Mouse (Mus musculus) adrenal gland, adult 8-10 months (tissue): ENCODE measurements around the gene Serpinc1. TPM values are rescaled to one million over a fixed set of nuclear protein-coding genes. Genes with fewer than 3 reads are reported as not detected.
A peak's percentile ranks its signal among the peaks of the same experiment; 100 is the strongest.
"Not testable (repeated sequence)": the region's sequence is repeated elsewhere in the genome, so short reads cannot be mapped to it uniquely, and the experiment has no call there.

Source experiments
- DNase-seq: peaks from one replicate; pipeline ENCODE4 v3.0.0; 2022
- total RNA-seq, 4 experiments: library from RNA; stranded (reverse); gene quantifications; 2 replicates each; pipeline ENCODE4 v1.2.4; 2022

Gene Serpinc1
- total RNA-seq, 4 experiments from 2014 or later, result 0.80 to 2.2 (median 1.6) TPM

DNA sequence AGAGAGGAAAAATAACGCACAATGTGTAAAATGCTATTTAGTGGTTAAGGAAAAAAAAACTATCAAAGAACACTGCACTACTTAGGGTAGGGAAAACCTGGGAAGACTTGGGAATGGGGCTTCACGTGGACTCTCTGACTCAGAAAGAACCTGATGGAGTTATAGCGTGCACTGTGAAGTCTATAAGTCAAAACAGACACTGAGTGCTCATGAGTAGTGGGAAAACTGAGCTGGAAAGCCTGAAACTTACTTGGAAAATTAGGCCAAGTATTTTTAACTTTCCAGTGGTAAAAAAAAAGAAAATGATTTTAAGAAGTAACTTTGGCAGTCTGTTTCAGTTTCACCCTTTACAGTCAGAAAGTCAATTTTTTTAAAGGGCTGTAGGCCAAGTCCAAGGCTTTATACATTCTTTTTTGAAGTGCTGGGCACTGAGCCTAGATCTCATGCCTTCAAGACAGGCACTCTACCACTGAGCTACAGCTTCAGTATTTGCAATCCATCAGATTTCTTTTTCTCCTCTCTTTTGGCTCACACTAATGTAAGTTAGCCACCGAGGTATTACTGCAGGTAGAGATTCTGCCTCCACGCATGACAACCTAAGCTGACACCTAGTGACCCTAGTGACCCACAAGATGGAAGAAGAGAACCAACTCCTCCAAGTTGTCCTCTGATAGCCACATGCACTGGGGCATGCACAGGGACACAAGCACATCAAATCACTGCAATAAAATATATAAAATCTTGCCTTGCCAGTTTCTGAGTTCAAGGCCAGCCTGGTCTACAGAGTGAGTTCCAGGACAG lies 47.2 kb downstream of the Serpinc1 start:
- DNase-seq, result no peak

DNA sequence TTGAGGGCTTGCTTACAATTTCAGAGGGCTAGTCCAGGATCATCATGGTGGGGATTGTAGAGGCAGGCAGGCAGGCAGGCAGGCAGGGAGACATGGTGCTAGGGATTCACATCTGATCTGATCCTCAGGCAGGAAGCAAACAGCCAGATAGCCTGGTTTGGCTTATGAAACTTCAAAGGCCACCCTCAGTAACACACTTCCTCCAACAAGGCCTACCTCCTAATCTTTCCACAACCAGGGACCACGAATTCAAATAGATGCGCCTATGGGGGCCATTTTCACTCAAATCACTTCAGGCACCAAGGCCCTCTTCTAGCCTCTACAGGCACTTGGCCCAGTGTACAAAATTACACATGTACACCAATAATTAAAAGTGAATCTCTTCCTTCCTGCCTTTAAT lies 48.8 kb downstream of the Serpinc1 start:
- no peak for DNase-seq

DNA sequence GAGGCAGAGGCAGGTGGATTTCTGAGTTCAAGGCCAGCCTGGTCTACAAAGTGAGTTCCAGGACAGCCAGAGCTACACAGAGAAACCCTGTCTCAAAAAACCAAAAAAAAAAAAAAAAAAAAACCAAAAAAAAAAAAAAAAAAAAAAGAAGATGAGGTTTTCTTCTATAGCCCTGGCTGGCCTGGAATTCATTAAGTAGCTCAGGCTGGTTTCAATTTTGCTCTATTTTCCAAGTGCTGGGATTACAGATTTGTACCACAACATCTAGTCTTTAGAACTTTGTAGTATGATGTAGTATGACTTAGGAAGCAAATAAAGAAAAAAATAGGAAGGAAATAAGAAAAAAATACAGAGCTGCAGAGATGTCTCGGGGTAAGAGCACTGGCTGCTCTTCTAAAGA lies 50.0 kb downstream of the Serpinc1 start:
- not testable (repeated sequence) for DNase-seq

DNA sequence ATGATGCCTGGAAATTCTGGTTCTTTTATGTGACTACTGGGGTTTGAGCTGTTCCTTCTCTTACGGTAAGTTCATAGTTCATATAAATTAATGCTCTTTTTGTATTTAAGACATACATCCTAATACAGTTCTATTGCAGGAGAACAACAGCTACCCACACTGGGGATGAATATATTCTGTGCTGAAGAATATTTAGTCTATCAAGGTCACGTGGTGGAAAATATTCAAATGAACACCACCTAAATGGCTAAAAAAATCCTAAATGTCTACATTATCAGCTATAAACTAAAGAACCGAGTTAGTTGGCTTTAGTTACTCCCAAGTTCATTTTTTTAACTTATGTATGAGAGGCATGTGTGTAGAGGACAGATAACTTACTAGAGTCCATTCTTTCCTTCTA lies 51.7 kb downstream of the Serpinc1 start:
- DNase-seq, result no peak

DNA sequence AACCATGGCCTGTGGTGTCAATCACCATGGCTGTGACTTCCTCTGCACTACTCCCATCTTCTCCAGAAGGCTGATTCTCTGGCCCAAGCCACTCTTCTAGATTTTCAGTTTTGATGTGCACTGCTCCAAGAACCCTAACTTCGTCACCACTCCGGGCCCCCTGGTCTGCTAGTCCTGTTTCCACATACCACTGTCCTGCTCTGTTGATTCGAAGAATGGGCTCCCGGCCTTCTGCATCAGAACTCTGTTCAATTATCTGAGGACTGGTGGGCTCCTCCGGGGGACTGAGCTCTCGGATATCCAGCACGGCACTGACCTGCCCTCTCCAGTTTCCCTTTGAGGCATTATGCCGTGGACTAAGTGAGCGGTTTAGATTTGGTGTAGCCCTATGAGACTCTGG lies 53.5 kb downstream of the Serpinc1 start:
- DNase-seq, result peak; percentile 24

DNA sequence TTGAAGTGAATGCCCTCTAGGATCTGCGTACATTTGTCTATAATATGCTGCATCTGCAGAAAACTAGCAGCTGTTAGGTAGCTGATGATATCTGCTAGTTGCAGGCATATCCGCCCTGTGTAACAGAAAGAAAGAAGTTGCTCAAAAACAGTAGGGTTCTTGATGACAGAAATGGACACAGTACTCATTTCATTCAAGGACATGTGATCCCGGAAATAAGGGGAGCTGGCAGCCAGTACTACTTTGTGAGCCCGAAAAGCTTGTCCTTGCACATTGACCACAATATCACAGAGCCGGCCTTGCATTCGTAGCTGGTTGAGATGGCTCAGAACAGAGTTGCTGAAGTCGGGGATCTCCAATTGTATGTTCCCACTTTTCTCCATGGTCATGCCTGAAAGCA lies 54.0 kb downstream of the Serpinc1 start:
- DNase-seq, result peak; percentile 76

DNA sequence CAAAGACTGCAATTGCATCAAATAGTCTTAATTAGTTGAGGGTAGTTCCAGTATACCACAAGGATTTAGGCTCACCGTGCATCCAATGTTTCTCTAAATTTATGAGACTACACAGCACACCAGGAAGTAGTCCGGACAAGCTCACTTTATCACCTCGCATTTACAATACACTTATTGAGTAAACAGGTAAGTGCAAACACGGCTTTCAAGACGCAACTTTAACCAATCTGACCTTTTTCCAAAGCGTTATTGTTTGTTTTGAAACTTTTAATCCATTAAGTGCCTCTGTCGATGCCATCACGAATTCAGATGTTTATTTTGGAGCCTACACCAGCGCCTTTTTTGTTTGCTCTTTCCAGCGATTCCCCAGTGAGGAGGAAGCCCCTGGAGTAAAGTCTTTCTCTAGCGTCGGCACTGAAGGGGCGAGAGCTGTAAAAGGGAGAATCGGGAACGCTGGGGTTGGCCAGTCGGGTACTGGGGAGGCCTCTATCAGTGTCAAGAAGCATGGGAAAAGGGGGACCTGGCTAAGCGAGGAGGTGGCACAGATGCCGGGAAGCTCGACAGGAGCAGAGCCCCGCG lies 55.6 kb downstream of the Serpinc1 start:
- no peak for DNase-seq

DNA sequence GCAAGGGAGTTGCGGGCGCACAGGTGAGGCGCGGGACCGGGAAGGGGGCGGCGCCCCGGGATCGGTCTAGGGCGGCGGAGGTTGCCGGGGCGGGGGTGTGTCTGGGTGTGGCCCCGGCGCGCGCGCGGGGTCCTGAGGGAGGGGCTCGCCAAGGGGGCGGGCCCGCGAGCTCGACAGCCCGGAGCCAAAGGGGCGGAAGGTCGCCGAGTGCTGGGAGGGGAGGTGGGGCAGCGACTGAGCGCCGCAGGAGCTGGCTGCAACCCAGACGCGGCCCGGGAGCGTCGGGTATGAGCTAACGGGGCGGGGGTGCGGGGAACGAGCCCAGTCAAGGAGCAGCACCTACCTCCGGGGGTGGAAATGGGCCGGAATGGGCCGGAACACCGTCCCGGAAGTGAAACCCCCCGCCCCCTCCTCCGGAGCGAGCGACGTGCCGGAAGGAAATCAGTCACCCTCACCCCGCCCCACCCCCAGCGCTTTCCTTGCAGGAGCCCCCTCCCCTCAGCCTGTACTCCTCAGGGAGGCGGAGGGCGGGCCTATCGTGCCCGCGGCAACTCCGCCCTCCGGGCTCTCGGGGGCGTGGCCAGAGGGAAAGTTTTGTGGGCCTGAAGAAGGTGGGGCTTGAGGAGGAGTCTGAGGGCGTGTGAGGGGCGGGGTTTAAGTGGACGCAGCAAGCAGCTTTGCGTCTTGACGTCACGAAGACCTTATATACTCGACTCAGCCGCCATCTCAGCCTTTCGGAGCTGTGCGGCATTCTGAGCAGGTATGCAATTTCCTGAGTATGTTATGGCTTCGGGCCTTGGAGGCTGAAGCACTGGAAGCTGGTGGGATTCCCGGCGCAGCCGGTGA lies 56.3 kb downstream of the Serpinc1 start, which contains the start of gene Zbtb37:
Gene Zbtb37 (minus strand): TSS at position 415 of the 846 bp plus-strand sequence.
- peak; percentile 98 for DNase-seq

DNA sequence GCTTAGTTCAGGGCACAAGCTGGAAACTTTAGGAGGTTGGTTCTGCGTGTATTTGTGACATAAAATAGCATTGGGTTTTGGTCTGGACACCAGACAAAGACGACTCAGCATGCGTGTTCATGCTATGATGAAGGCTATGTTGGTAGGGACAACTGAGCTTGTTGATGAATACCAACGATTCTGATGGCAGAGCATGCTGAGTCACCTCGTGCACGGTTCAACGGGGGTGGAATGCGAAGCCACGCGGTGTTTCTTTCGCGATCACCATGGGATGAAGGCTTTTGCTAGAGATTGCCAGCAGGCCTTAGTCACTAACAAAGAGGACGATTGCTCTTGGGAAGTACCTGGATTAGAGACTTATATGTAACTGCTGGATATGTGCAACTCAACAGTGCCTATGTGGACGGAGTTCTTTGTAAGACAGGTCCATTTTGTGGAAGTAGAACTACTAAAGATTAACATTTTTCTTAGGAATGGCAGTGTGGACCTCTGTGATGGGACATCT lies 56.9 kb downstream of the Serpinc1 start:
- no peak for DNase-seq

DNA sequence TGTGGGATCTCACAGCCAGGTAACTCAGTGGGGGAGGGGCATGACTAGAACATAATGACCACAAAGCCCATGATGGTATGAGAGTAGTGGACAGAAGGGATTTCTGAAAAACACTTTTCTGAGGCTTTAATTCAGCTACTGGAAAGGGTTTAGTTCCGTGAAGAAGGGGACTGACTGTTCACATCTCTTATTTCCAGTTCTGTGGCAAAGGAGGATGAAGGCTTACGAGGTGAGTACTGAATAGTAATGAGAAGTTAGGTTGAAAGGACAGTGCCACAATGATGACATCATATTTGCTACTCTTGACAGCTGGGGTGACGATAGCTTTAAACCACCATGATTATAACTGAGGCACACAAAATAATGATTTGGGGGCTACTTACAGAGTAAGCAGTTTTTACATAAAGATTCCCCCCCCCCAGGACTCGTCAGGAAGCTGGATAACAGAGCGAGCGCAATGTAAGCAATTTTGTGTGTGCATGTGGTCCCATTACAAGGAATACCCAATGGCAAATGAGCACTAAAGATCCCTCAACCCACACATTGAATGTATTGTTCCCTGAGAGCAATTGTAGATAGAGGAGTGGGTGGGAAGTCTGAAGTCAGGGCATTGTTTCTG lies 57.5 kb downstream of the Serpinc1 start:
- no peak for DNase-seq

DNA sequence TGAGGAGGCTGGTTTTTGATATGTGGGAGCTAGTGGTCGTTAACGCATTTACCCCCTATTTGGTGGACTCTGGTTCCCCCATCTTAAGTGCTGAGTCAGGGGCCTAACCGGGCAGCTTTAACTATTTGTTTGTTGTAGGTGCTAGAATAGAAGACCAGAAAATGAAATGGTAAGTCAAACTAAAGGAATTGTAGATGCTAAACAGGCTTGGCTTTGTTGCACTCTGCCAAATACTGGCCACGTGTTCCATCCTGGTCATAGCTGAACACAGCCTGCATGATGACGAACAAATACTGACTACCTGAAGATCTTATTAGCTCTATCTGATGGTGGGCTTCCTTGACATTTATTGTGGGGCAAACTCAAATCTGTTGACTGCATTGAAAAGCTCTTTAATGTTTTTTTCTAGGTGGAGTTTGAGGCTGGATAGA lies 58.0 kb downstream of the Serpinc1 start:
- no peak for DNase-seq

DNA sequence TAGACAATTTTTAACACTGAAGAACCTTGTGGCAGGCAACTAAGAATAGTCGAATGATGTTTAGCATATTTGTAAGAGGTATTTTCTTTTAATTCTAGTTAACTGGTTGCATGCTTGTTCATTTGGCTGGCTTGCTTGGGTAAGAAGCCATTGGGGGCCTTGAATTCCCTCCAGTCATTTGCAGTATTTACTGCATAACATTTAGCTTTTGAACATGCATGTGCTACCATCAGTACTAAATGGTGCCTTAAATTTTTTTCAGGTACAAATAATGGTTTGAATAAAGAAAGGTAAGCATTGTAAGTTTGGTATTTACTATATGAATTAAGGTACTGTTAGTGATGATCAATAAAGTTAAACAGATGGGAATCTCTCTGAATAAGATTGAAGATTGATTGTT lies 58.6 kb downstream of the Serpinc1 start:
- DNase-seq, result no peak

DNA sequence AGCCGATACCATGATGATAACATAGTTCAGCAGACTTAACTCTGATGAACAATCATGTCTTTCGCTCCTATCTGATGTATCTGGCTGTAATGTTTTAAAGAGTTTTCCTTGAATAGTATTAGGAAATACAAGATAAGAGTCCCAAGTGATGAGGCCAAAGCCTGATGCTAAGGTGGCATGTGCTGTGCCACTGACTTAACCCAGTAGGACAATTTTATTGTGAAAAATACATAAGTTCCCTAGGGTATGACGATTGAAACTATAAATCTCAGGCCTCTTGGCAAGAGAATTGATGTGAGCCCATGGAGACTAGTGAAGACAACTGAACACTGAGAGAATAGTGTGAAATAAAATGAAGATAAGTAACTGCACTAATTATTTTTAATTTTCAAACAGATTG lies 59.2 kb downstream of the Serpinc1 start:
- no peak for DNase-seq

DNA sequence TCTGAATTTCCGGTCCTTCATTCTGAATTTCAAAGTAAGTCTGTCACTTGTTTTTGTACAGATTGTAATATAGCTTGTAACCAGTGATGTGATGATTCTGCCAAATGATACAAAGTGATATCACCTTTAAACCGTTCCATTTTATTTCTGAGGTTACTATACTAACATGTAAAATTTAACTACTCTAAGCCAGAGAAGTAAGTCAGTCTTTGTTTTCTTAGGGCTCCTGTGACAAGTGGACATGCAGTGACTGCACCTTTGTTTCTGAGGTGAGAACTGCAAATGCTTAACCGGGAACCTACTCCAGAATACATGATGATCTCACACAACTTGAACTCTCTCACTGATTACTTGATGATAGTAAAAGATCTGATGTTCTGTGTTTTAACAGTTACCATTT lies 59.6 kb downstream of the Serpinc1 start:
- DNase-seq, result no peak

DNA sequence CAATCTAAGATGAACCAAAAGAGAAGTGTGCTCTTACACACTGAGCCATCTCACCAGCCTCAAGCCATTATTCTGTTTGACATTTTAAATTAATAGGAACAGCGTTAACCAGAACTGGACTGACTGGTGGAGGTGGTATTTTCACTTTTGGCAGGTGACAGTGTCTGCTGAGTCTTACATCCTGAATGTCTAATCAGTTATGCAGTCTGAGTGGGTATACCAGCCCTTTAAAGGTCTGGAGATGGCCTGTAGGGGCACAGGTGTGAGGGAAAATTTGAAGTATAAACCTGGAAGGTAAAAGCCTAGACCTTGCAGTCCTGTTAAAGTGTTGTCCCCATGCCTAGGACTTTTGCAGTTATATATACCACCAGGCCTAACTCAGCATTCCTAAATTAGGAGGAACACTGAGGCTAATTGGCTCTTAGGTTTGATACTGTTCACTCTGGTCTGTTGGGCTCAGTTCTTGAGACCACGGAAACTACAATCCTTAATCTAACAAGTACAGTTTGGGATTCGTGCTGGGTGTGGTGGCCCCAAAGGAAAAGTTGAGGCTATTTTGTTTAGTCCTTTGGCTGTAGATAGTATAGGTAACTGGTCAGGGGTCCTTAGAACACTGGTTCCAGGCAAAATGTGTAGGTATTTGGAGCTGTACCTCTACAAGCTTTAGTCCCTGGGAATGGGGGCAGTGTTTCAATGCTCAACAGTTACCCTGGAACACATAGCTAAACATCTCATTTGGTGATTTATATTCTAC lies 60.8 kb downstream of the Serpinc1 start:
- DNase-seq, result no peak

DNA sequence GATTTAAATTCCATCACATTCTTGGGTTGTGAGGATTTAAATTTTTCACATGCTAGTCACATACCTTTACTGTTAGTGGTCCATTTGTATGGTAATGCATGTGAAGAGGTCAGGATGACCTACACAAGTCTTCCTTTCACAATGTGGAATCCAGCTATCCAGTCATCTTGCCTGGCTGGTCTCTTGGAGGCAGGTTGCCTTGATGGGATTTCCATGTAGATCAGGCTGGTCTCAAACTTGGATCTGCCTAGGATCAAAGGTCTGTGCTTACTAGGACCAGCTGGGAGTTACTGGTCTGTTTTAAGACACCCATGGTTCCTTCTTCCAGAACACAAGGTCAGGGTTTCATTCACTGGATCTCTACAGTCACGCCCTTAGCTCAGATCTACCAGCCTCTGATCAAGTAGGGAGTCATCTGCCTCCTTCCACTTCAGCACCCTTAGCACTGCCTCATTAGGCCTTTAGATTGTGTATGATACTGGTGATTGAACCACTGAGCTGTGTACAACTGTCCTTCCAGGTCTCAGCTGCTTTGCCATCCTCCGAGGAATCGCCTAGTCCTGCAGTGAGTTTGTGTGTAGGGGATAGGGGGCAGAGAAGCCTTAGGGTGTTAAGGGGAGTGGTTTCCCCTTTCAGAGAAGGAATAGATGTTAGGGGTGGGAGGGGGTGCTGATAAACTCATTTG lies 61.5 kb downstream of the Serpinc1 start:
- no peak for DNase-seq

DNA sequence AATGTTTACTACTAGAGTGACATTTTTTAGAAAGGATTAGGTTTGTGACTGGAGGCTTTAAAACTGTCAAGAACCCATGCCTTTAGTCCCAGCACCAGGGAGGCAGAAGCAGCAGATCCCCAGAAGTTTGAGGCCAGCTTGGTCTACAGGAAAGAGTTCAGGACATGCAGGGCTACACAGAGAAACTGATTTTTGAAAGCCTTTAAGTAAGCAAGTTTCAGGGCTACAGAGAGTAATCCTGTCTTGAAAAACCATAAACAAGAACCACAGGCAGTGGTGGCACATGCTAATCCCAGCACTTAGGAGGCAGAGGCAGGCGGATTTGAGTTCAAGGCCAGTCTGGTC lies 62.0 kb downstream of the Serpinc1 start:
- DNase-seq, result no peak

DNA sequence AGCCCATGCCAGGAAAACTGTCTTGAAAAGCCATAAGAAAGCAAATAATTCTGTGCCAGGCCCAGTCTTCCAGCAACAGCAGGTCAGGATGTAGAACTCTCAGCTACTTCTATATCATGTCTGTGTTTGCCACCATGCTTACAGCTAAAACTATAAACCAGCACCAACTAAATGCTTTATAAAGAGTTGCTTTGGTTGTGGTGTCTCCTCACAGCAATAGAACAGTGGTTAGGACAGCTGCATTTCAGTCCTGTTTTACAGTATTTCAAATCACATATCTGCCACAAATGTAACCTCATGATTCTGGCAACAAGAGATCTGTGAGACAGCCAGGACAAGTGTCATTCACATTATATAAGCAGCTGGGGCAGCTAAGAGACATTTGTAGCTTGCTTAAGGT lies 62.5 kb downstream of the Serpinc1 start:
- DNase-seq, result no peak

DNA sequence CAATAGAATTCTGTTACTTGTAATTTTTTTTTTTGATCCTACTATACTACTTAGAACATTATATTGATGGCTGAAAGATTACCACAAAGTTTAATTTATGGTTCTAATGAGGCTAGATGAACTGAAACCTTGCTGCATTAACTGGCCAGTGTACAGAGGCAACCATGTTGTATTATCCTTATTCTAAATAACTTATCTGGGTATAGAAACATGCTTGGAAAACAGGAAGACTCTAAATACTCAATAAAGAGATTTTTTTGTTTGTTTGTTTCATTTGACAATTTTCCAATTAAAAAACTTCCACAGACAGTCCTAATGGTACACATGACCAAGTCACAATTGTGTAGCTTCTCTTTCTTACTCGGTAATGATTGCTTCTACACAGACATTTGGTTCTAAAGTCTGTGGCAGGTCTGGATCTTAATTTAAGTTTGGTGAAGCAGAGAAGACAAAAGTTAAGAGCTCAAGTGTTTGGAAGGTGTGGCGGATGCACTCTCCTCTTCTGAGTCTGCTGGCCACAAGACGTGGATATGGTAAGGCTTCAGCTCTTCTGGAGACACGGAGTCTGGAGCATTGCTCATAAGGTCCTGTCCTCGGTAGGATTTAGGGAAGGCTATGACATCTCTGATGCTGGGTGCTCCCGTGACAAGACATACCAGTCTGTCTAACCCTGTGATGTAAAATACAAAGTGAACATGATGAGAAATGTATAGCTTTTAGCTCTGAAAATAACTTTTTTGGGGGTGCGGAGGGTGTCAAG lies 63.1 kb downstream of the Serpinc1 start:
- no peak for DNase-seq

DNA sequence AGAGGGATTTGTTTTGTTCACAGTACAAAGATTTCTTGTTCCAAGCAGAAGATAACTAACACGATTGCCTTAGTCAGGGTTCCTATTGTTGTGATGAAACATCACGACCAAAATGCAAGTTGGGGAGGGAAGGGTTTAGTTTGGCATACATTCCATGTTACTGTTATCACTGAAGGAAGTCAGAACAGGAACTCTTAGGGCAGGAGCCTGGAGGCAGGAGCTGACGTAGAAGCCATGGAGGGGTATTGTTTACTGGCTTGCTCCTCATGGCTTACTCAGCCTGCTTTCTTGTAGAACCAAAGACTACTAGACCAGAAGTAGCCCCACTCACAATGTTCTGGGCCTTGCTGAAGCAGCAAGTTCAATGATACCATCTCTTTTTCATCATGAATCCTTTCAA lies 68.6 kb downstream of the Serpinc1 start:
- no peak for DNase-seq
